Mouse (Mus musculus) layer of hippocampus, adult 8-10 months (tissue): ENCODE measurements around the gene Sbf2. TPM values are rescaled to one million over a fixed set of nuclear protein-coding genes. Genes with fewer than 3 reads are reported as not detected.
A peak's percentile ranks its signal among the peaks of the same experiment; 100 is the strongest.

Experiments used
- DNase-seq, 2 experiments: peaks; one replicate each; pipeline ENCODE4 v3.0.0; 2022; ENCODE audit warnings: low spot score in 2 of 2
- total RNA-seq, 4 experiments: library from RNA; stranded (reverse); gene quantifications; 2 replicates each; pipeline ENCODE4 v1.2.4; 2022

Sbf2 gene
- total RNA-seq, 4 experiments from 2014 or later = 60.8 to 88.6 (median 72.1) TPM

GRCm38 (mm10) chr7:110314401-110314890 lies 300.3 kb downstream of the Sbf2 start:
- no peak for DNase-seq

- no peak for DNase-seq
Observed at GRCm38 (mm10) chr7:110313392-110314055, 301.2 kb downstream of the Sbf2 start.

GRCm38 (mm10) chr7:110309246-110309645 lies 305.5 kb downstream of the Sbf2 start:
- DNase-seq = no peak

GRCm38 (mm10) chr7:110307741-110308140 lies 307.0 kb downstream of the Sbf2 start:
- DNase-seq = no peak

GRCm38 (mm10) chr7:110306281-110306680 lies 308.4 kb downstream of the Sbf2 start:
- DNase-seq = no peak

- no peak for DNase-seq
Observed at GRCm38 (mm10) chr7:110305486-110305885, 309.2 kb downstream of the Sbf2 start.

GRCm38 (mm10) chr7:110302886-110303285 lies 311.8 kb downstream of the Sbf2 start:
- DNase-seq = no peak

- no peak for DNase-seq
Observed at GRCm38 (mm10) chr7:110298739-110299410, 315.8 kb downstream of the Sbf2 start.

- no peak for DNase-seq
Observed at GRCm38 (mm10) chr7:110298090-110298489, 316.6 kb downstream of the Sbf2 start.

GRCm38 (mm10) chr7:110297611-110298010 lies 317.1 kb downstream of the Sbf2 start:
- no peak for DNase-seq

GRCm38 (mm10) chr7:110296889-110297603 lies 317.7 kb downstream of the Sbf2 start:
- no peak for DNase-seq

- no peak for DNase-seq
Observed at GRCm38 (mm10) chr7:110289647-110290046, 325.1 kb downstream of the Sbf2 start.

GRCm38 (mm10) chr7:110288731-110289191 lies 326.0 kb downstream of the Sbf2 start:
- DNase-seq = no peak

- no peak for DNase-seq
Observed at GRCm38 (mm10) chr7:110288191-110288604, 326.5 kb downstream of the Sbf2 start.

- no peak for DNase-seq
Observed at GRCm38 (mm10) chr7:110287476-110288071, 327.1 kb downstream of the Sbf2 start.

GRCm38 (mm10) chr7:110286838-110287475 lies 327.8 kb downstream of the Sbf2 start:
- peak; percentile 53 to 79 for DNase-seq

- DNase-seq = no peak
Observed at GRCm38 (mm10) chr7:110286198-110286732, 328.5 kb downstream of the Sbf2 start.

GRCm38 (mm10) chr7:110285849-110286151 lies 328.9 kb downstream of the Sbf2 start:
- no peak for DNase-seq

GRCm38 (mm10) chr7:110285076-110285848 lies 329.5 kb downstream of the Sbf2 start:
- DNase-seq = no peak
